Mouse (Mus musculus) ES-CJ7 (cell line): ENCODE results near the gene Ccdc182.

Experiments used
- DNase-seq: peaks from one replicate; pipeline ENCODE4 v3.0.0; 2011; ENCODE audit warnings: low read depth, low spot score

Ccdc182 gene

DNA sequence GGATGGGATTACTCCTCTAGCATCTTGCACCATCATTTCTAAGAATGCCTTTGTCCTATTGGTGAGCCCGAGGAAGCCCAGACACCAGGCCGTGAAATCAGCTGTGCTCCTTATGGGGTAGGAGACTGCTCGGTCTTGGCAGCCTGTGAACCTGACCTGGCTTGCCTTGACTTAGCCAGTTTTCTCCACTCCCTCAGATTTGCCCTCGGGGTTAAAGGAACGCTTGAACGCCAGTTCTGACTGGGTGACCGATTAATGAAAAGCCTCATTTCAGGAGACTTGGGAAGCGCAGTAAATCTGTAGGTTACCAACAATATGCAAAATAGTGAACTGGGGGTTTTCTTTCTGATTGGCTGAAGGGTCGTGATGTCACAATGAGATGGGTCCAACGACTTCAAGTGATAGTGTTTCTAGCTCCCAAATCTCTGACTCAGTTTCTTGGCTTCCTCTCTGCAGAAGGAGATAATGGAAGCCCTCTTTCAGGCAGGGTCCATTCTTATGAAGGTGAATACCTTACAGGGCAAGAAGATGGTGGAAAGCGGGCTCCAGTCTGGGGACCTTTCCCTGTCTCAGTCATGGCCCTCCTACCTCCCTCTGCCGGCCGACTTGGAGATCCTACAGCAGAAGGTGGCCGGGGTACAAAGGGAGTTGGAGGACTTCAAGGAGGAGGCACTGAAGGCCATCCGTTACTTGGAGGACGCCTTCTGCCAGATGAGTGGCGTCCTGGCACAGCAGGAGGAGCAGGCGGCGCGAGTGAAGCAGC, at the start of gene Ccdc182:
Gene Ccdc182 (plus strand): TSS at position 428 of the 763 bp plus-strand sequence.
- peak; percentile 62 for DNase-seq

DNA sequence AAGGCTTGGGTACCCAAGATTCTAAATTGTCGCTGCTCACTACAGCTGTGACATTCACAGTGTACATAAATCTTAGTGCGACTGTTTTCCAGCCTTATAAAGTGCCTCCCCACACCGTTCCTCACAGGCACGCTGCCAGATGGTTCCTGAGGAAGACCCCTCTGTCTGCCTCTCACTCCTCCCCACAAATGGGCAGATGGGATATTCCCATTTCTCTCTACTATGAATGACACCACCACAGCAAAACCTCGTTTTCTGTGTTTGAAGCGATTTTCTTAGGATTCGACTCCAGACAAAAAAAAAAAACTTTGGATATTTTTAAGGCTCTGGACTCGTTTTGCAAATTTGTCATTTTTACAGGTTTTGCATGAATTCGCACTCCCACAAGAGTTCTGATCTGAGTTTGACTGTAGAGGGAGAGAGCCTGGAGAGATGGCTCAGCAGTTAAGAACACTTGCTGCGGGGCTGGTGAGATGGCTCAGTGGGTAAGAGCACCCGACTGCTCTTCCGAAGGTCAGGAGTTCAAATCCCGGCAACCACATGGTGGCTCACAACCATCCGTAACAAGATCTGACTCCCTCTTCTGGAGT, 48.2 kb upstream of the Ccdc182 start:
- DNase-seq: no peak

DNA sequence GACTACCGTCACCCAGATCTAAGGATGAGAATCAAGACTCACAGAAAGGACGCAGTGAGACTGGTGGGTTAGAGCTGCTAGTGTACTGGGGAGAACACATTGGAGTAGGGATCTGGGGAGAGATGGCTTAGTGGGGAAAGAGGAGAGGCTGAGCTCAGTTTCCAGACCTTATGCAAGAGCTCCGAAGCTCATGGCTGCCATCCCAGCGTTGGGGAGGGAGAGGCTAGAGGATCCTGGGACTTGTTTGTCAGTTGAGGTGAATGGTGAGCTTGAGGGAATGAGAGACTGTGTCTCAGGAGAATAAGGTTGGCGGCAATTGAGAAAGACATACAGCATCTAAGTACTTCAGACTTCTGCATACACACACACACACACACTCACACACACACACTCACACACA, 45.2 kb upstream of the Ccdc182 start:
- DNase-seq: no peak

DNA sequence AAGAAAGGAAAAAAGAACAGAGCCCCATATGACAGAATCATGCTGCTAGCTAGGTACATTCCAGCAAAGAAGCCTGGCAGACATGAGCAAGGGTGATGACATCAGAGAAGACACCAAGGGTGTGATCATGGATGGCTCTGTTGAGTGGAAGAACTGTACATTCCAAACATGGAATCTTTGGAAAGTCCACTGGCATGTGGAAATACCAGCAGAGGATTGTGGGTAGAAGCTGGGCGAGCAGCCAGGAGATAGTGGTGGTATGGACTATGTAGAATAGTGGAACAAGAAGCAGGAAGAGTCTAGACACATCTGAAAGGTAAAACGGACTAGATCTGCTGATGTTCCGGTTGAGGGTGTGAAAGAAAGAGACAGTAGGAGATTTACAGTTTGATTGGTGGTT, 43.3 kb upstream of the Ccdc182 start:
- DNase-seq: no peak

DNA sequence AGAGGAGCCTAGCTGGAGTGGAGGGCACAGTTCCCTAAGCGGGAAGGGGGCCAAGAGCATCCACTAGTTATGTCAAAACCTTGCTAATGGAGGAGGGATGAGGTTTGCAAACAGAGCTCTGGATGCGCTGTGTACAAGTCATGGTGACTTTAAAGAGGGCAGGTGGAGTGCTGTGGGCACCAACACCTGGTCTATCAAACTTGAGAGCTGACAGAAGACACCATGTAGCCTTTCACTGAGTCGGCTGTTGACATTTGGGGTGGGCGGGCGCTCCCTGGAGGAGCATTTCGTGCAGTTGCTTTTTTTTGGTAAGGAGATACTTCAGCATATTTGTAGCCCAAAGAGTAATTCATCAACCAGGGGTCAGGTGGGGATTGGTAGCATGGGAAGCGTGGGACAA, 42.6 kb upstream of the Ccdc182 start:
- no peak for DNase-seq

DNA sequence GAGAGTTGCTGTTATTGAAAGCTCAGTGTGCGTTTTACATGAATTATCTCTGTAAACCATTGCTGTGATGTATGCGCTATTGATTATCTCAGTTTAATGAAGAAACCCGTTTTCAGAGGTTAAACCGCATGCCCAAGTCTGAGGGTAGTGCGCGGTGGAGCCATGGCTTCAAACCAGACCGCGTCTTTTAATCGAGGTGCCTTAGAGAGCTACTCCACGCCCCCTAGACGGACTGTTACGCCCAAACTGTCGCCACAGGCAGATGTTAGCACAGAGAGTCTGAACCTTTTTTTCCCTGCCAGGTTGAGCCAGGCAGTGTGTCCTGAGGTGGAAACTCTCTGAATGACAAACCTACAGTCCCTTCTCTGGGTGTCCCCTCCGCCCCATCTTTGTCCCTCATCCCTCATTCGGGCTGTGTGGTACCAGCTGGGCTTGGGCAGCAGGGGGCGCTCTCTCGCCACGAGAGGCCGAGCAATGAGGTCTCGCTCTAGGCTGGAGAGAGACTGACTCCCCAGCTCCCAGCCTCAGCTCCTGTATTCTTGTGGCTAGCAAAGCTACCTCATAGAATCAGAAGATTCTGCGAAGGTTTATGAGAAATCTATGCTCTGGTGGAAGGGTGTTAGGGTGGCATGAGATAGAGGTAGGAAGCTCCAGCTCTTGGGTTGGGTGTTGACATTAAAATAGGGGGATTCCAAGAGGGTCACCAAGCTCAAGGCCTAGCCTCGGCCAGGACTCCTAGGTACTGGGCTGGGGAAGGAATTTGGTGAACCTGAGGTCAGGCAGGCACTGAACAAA, 41.7 kb upstream of the Ccdc182 start:
- DNase-seq: peak; percentile 64

DNA sequence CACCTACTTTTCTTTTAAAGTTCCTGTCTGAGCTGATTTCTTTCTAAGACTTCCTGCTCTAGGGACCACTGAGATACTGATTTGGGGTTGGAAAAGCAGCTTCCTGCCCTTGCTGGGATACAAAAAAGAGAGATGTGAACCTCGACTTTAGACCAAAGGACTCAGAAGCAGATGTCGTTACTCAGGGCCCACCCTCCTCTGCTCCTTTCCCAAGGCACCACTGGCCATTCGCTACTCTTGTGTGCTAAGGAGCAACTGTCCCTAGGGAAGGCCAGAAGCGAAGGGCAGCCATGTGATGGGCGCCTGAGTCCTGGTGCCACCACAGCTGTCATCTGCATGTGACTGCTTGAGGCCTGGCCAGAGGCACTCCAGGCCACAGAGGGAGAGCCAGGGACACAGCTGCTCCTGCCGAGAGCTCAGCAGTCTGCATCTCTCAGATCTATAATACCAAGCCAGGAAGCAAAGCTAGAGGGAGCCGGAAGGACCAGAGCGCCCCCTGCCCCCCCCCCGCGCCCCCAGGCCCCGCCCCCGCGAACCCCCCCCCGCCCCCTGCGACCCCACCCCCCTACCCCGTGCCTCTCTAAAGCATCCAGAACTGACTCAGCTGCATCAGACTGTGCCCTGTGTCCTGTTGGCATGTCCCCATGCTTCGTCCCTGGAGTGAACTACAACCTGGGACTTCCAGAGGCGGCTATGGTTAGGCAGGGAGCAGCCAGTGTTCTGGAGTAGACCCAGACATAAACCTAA, 40.9 kb upstream of the Ccdc182 start:
- no peak for DNase-seq

DNA sequence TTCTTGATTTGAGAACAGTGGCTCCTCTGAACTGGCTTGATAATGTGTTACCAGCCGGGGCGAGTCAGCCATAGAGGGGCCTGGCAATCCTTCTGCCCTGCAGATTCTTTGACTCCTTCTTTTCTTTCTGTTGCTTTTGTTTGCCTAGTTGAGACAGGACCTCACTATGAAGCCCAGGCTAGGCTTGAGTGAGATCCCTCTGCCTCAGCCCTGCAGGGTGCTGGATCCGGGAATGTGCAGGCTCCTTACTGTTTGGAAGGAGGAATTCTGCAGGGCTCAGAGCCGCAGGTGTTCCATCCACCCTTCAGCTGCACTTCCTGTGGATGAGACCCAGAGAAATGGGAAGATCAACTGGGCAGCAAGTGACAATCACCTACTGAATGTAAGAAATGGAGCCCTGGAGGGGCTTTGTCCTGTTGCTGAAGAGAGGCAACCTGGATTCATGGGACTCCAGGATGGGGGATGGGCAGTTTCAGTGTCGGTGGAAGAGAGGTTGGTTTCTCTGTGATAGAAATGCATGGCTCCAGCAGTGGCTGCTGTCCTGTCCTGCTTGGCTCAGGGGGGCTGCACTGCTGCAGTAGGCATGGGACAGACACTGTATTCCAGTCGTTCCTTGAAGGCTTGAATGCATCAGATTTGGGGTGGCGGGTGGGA, 40.2 kb upstream of the Ccdc182 start:
- no peak for DNase-seq

DNA sequence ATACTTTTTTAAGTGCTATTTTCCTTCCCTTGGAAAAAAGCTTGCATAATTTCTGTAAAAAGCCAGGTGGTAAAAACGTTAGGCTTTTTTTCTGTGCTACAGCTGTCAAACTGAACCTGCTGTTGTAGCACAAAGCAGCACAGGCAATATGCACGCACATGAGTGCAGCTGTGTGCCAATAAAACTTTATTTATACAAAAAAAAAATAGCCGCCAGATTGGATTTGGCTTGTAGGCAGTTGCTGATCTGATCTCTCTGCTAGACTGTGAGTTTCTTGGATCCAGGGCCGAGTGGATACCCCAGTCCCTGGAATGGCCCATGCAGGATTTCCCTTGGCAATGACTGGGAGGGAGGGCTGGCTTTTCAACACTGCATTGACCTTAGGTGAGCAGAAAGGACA, 36.2 kb upstream of the Ccdc182 start:
- no peak for DNase-seq

DNA sequence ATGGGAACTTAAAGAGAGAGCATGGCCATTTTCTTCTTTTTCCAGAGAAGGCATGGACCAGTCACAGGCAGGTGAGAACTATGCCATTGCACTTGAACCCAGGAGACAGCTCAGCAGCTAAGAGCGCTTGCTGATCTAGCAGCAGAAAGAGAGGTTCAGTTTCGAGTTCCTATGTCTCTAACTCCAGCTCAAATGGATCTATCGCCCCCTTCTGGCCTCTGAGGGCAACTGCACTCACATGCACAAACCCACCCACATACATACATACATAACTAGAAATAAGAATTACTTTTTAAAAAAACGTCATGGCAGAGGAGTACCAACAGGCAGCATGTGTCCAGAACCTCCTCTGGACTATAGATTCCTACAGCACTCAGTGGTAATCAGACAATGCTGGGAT, 35.6 kb upstream of the Ccdc182 start:
- peak; percentile 73 for DNase-seq

DNA sequence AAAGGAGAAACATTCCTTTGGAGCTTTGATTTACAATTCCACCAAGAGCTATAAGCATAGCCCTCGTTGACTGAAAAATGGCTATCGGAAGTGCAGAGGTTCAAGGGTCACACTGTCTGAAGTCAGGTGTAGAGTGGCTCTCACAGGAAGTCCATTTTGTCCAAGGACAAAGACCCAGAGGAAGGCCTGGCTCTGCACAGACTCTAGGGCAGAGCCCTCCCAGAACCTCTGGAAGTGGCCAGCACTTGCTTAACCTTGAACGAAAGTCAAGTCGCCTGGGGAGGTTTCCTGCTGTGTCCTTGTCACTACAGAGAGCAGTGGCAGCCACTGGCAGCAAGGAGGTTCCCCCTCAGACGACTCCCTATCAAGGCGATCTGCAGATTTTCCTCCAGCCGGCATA, 33.4 kb upstream of the Ccdc182 start:
- DNase-seq: no peak

DNA sequence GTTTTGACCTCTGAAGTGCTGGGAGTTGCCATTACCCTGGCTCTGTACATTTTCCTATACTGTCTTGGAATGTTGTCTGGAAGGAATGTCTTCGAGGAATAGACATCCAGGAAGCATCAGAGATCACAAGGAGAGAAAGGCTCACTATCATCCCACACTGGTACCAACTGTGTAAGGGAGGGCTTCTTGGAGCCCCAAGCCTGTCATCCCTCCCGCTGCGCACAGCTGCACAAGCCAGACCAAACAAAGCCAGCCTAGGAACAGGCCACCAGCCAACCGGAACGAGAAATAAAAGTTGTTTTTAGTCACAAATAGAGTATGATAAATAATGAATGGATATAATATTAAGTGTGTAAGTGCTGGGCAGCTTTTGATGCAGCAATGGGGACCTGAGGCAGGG, 29.0 kb upstream of the Ccdc182 start:
- no peak for DNase-seq

DNA sequence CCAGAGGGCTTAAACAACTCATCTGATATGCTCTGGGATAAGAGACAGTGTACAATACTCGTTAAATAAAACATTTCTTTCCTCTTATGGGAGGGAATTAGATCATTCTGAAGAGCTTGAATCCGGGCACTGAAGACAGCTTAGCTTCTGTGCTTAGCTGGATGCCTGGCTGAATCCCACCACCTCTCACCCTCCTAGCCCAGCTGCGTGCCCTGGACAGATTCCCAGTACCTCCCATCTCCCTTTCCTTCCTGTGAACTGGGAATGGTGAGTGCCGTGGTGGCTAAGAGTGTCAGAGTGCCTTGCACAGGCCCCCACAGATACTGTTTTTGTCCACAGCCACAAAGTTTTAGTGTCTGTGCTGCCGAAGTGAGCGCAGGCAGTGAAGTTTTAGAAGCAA, 27.5 kb upstream of the Ccdc182 start:
- DNase-seq: no peak

DNA sequence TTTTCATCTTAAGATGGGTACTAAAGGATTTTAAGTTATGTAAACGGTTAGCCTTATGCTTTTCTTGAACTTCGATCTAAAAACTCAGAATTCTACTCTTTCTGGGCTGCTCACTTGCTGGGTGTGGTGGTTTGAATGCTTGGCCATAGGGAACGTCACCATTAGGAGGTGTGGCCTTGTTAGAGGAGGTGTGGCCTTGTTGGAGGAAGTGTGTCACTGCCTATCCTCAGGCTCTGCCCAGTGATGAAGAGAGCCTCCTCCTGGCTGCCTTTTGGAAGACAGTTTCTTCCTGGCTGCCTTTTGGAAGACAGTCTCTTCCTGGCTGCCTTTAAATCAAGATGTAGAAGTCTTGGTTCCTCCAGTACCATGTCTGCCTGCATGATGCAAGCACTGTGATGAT, 22.0 kb upstream of the Ccdc182 start:
- DNase-seq: peak; percentile 68

DNA sequence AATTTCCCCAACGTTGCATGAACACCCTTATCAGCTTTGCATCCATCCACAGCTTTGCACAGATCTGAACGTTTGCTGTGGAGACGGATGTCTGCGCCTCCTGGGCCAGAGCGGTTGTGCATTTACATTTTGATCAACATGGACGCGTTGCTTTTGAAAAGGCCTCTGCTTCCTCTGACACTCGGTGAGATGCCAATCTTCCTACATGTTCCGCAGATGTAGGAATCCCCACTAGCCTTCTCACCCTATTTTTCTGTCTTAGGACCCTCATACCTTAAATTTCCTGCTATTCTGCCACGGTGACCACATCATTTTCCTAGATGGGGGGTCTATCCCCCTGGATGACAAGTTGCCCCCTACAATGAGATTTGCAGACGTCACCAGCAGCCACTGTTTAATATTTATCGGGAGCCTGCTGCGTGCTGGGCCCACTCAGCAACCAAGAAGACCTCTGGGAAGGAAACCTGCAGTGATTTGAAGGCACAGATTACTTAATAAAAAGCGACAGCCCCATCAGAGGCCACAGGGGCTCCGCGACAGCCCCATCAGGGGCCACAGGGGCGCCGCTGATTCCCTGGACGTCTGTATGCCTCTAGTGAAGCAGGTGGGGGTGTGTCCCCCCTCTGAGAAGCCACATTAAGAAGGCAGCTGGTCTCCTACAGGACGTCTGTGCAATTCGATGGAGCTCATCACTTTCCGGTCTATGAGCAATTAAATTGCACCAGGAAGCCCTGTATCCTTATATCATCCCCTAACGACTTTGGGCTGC, 19.6 kb upstream of the Ccdc182 start:
- no peak for DNase-seq

DNA sequence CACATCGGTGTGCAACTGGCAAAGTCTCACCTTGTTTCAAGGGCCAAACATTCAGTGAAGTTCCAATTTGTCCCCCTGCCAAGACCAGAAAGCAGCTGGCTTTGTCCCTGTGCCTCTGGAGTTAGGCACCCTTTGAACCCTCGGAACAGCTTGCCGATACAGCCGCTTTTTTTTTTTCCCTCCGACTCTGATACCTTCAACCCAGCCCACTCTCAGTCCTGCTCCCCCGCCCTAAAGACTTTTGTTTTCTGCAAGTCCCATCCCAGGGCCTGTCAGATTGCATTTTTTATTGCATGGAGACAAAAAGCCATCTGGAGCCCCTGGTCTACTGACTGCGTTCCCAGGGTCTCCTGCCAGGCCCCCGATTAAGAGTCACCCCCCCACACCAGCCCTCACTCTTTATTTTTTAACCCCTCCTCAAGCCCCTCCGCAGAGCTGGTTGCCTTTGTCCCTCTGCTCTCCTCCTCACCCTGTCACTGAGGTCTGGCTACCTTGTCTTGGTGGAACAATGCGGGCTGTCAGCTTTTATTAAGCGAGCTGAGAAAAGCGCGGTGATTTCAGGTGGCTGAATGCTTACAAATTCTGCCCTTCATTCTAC, 18.9 kb upstream of the Ccdc182 start:
- DNase-seq: no peak

DNA sequence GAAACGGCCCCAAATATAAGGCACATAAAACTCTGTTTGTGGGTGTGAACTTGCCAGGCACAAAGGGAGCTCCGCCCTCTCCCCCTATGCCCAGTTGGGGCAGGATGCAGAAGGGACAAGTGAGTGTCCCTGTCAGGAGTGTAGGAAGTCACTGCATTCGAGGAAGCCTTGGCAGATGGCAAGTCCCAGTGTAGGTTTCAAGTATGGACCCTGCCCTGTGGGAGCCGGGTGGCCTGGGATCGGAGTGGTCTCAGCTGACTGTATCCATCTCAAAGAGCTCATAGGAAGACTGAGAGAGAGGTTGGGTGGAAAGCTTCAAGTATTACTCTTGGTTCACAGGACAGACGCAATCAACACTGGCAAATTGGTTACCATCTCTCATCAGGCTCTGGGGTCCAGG, 17.9 kb upstream of the Ccdc182 start:
- DNase-seq: no peak

DNA sequence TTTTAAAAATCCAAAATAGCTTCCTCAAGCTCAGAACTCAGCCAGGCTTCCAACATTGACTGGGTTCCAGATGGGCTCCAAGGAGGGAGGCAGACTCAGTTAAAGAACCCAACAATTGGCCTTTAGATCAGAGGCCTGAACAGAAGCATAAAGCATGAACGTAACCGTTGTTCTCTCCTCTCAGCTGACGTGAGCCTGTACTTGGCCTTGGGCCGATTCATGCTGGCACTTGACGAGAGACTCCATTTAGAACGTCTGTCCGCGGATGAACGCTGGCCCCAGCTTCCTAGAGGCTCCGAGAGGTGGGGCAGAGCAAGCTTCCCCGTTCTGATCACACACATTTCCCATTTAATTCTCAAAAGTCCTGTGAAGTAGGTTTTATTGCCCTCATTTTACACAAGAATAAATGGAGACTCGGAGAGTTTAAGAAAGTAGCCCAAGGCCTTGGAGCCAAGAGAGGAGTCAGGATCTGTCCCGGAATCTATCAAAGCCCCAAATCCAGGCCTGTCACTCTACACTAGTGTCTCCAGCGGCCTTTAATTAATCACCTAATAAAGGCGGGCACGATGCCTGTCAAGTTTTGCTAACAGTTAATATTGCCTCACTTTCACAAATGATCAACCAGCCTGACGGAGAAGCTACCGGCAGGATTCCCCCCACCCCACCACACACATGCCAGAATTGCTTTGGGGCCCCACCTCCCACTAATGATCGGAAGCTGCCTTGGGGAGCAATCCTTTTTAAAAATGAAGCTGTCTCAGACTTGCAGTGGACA, 17.1 kb upstream of the Ccdc182 start:
- no peak for DNase-seq

DNA sequence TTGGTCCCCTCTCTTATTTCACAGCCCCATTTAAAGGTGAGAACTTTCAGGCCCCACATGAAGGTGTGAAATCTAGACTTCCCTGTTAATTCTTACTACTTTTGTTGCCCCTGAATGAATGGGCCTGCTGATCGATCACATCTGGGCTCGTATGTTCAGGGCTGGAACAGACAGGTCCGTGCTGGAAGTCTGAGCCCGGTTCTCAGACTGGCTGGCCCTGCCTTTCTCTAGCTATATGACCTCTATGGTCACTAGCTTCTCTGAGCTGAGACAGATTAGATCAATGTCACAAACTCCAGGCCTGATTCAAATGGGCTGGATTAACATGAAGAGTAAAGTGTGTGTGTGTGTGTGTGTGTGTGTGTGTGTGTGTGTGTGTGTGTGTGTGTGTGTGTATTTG, 14.9 kb upstream of the Ccdc182 start:
- DNase-seq: no peak

DNA sequence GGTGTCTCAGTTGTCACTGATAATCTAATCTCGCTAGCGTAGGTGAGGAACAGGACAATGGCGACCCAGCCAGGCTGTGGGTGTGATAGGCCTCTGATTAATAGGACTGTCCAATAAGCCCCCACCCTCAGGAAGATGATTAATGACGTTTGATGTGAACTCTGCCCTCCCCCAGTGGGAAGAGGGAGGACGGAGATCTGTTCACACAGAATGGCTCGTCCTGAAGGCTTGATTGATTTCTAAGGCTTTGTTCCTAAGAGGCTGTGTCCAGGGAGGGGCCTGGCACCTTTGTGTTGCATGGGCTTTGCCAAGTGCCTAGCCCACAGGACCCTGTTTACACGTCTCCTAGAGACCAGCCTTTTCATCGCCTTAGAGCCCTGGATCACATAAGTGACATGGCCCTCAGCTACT, 13.4 kb upstream of the Ccdc182 start:
- DNase-seq: no peak
